Mouse (Mus musculus): ENCODE data around the gene Xpnpep2. TPM values are rescaled to one million over a fixed set of nuclear protein-coding genes. Genes with fewer than 3 reads are reported as not detected.

Gene Xpnpep2
- polyA plus RNA-seq, 1 experiment from 2014 or later = 0.75 TPM

- H3K9me3 ChIP-seq (ENCODE audit: control insufficient read depth, low read length) = no peaks in the 10 kb centered on the region
- no peaks in the 10 kb centered on the region for H3K36me3 ChIP-seq (ENCODE audit: control insufficient read depth, insufficient read depth)
- no peak overlapping the region for H3K27ac ChIP-seq (ENCODE audit: low read length)
- no peak overlapping the region for H3K4me3 ChIP-seq (replicated peaks; ENCODE audit: low read length)
- H3K4me2 ChIP-seq (ENCODE audit: low read length) = no peak overlapping the region
- no peaks in the 10 kb centered on the region for H3K27me3 ChIP-seq (replicated peaks; ENCODE audit: control insufficient read depth, insufficient read depth, low read length)
- WGBS = 60% methylated on average over 10 of the region's 10 CpGs
- ATAC-seq = peak; percentile 45; the same call in 1 of the 2 replicates
- no peaks in the 10 kb centered on the region for H3K4me1 ChIP-seq (replicated peaks; ENCODE audit: control insufficient read depth, insufficient read depth, low read length)
- no peak overlapping the region for H3K9ac ChIP-seq (replicated peaks; ENCODE audit: low read depth, low read length)
Observed at GRCm38 (mm10) chrX:48092129-48092528, 16.4 kb upstream of the Xpnpep2 start.

GRCm38 (mm10) chrX:48093555-48093954 lies 15.0 kb upstream of the Xpnpep2 start:
- Histone ChIP-seq H3K9me3 (ENCODE audit: control insufficient read depth, low read length) (no peaks in the 10 kb centered on the region), H3K27me3 (replicated peaks; ENCODE audit: control insufficient read depth, insufficient read depth, low read length) (no peaks in the 10 kb centered on the region), H3K4me3 (replicated peaks; ENCODE audit: low read length) (no peak overlapping the region), H3K4me2 (ENCODE audit: low read length) (no peak overlapping the region), H3K27ac (ENCODE audit: low read length) (no peak overlapping the region), H3K4me1 (replicated peaks; ENCODE audit: control insufficient read depth, insufficient read depth, low read length) (no peaks in the 10 kb centered on the region), H3K9ac (replicated peaks; ENCODE audit: low read depth, low read length) (no peak overlapping the region), H3K36me3 (ENCODE audit: control insufficient read depth, insufficient read depth) (no peaks in the 10 kb centered on the region)
- ATAC-seq = no peak
- WGBS = 42% methylated on average over 3 of the region's 3 CpGs

- Histone ChIP-seq H3K4me3 (replicated peaks; ENCODE audit: low read length) (no peak overlapping the region), H3K9ac (replicated peaks; ENCODE audit: low read depth, low read length) (no peak overlapping the region), H3K4me2 (ENCODE audit: low read length) (no peak overlapping the region), H3K27ac (ENCODE audit: low read length) (no peak overlapping the region), H3K27me3 (replicated peaks; ENCODE audit: control insufficient read depth, insufficient read depth, low read length) (no peaks in the 10 kb centered on the region), H3K9me3 (ENCODE audit: control insufficient read depth, low read length) (no peaks in the 10 kb centered on the region), H3K36me3 (ENCODE audit: control insufficient read depth, insufficient read depth) (no peaks in the 10 kb centered on the region), H3K4me1 (replicated peaks; ENCODE audit: control insufficient read depth, insufficient read depth, low read length) (no peaks in the 10 kb centered on the region)
- 70% methylated on average over 4 of the region's 4 CpGs for WGBS
- no peak for ATAC-seq
Observed at GRCm38 (mm10) chrX:48094658-48095057, 13.9 kb upstream of the Xpnpep2 start.

- 74% methylated on average over 8 of the region's 8 CpGs for WGBS
- no peak overlapping the region for H3K27ac ChIP-seq (ENCODE audit: low read length)
Observed at GRCm38 (mm10) chrX:48096580-48096979, 11.9 kb upstream of the Xpnpep2 start.

GRCm38 (mm10) chrX:48098470-48099129 lies 9.9 kb upstream of the Xpnpep2 start:
- no peaks in the 10 kb centered on the region for H3K9me3 ChIP-seq (ENCODE audit: control insufficient read depth, low read length)
- no peak overlapping the region for H3K27ac ChIP-seq (ENCODE audit: low read length)
- no peak overlapping the region for H3K4me3 ChIP-seq (replicated peaks; ENCODE audit: low read length)
- no peaks in the 10 kb centered on the region for H3K36me3 ChIP-seq (ENCODE audit: control insufficient read depth, insufficient read depth)
- no peak for ATAC-seq
- 74% methylated on average over 9 of the region's 9 CpGs for WGBS
- no peak overlapping the region for H3K4me2 ChIP-seq (ENCODE audit: low read length)
- H3K9ac ChIP-seq (replicated peaks; ENCODE audit: low read depth, low read length) = no peak overlapping the region
- H3K4me1 ChIP-seq (replicated peaks; ENCODE audit: control insufficient read depth, insufficient read depth, low read length) = no peaks in the 10 kb centered on the region
- H3K27me3 ChIP-seq (replicated peaks; ENCODE audit: control insufficient read depth, insufficient read depth, low read length) = no peaks in the 10 kb centered on the region

More at GRCm38 (mm10) chrX:48096580-48096979, 11.9 kb upstream of the Xpnpep2 start:
- Histone ChIP-seq H3K36me3 (ENCODE audit: control insufficient read depth, insufficient read depth) (no peaks in the 10 kb centered on the region), H3K9ac (replicated peaks; ENCODE audit: low read depth, low read length) (no peak overlapping the region), H3K4me3 (replicated peaks; ENCODE audit: low read length) (no peak overlapping the region), H3K4me2 (ENCODE audit: low read length) (no peak overlapping the region), H3K4me1 (replicated peaks; ENCODE audit: control insufficient read depth, insufficient read depth, low read length) (no peaks in the 10 kb centered on the region), H3K9me3 (ENCODE audit: control insufficient read depth, low read length) (no peaks in the 10 kb centered on the region), H3K27me3 (replicated peaks; ENCODE audit: control insufficient read depth, insufficient read depth, low read length) (no peaks in the 10 kb centered on the region)
- ATAC-seq = no peak

- H3K27me3 ChIP-seq (replicated peaks; ENCODE audit: control insufficient read depth, insufficient read depth, low read length) = no peaks in the 10 kb centered on the region
- no peak overlapping the region for H3K4me2 ChIP-seq (ENCODE audit: low read length)
- no peaks in the 10 kb centered on the region for H3K9me3 ChIP-seq (ENCODE audit: control insufficient read depth, low read length)
- no peaks in the 10 kb centered on the region for H3K36me3 ChIP-seq (ENCODE audit: control insufficient read depth, insufficient read depth)
- ATAC-seq = no peak
- no peak overlapping the region for H3K9ac ChIP-seq (replicated peaks; ENCODE audit: low read depth, low read length)
- H3K4me1 ChIP-seq (replicated peaks; ENCODE audit: control insufficient read depth, insufficient read depth, low read length) = no peaks in the 10 kb centered on the region
- no peak overlapping the region for H3K4me3 ChIP-seq (replicated peaks; ENCODE audit: low read length)
- WGBS = 7% methylated on average over 1 of the region's 1 CpGs
- H3K27ac ChIP-seq (ENCODE audit: low read length) = no peak overlapping the region
Observed at GRCm38 (mm10) chrX:48099871-48100270, 8.7 kb upstream of the Xpnpep2 start.

GRCm38 (mm10) chrX:48103256-48103655 lies 5.3 kb upstream of the Xpnpep2 start:
- ATAC-seq = no peak
- H3K9me3 ChIP-seq (ENCODE audit: control insufficient read depth, low read length) = no peaks in the 10 kb centered on the region
- H3K36me3 ChIP-seq (ENCODE audit: control insufficient read depth, insufficient read depth) = no peaks in the 10 kb centered on the region
- WGBS = 76% methylated on average over 3 of the region's 3 CpGs
- no peak overlapping the region for H3K27ac ChIP-seq (ENCODE audit: low read length)
- H3K4me3 ChIP-seq (replicated peaks; ENCODE audit: low read length) = no peak overlapping the region
- no peaks in the 10 kb centered on the region for H3K4me1 ChIP-seq (replicated peaks; ENCODE audit: control insufficient read depth, insufficient read depth, low read length)
- H3K9ac ChIP-seq (replicated peaks; ENCODE audit: low read depth, low read length) = no peak overlapping the region
- no peak overlapping the region for H3K4me2 ChIP-seq (ENCODE audit: low read length)
- no peaks in the 10 kb centered on the region for H3K27me3 ChIP-seq (replicated peaks; ENCODE audit: control insufficient read depth, insufficient read depth, low read length)

GRCm38 (mm10) chrX:48104736-48105441 lies 3.6 kb upstream of the Xpnpep2 start:
- Histone ChIP-seq H3K9me3 (ENCODE audit: control insufficient read depth, low read length) (no peaks in the 10 kb centered on the region), H3K27ac (ENCODE audit: low read length) (no peak overlapping the region), H3K4me1 (replicated peaks; ENCODE audit: control insufficient read depth, insufficient read depth, low read length) (no peaks in the 10 kb centered on the region), H3K4me3 (replicated peaks; ENCODE audit: low read length) (no peak overlapping the region), H3K27me3 (replicated peaks; ENCODE audit: control insufficient read depth, insufficient read depth, low read length) (no peaks in the 10 kb centered on the region), H3K36me3 (ENCODE audit: control insufficient read depth, insufficient read depth) (no peaks in the 10 kb centered on the region), H3K4me2 (ENCODE audit: low read length) (no peak overlapping the region), H3K9ac (replicated peaks; ENCODE audit: low read depth, low read length) (no peak overlapping the region)
- ATAC-seq = no peak
- WGBS = 64% methylated on average over 7 of the region's 7 CpGs

GRCm38 (mm10) chrX:48106226-48106625 lies 2.3 kb upstream of the Xpnpep2 start:
- no peak for ATAC-seq
- Histone ChIP-seq H3K4me3 (replicated peaks; ENCODE audit: low read length) (no peak overlapping the region), H3K36me3 (ENCODE audit: control insufficient read depth, insufficient read depth) (no peaks in the 10 kb centered on the region), H3K27me3 (replicated peaks; ENCODE audit: control insufficient read depth, insufficient read depth, low read length) (no peaks in the 10 kb centered on the region), H3K9me3 (ENCODE audit: control insufficient read depth, low read length) (no peaks in the 10 kb centered on the region), H3K9ac (replicated peaks; ENCODE audit: low read depth, low read length) (no peak overlapping the region), H3K4me2 (ENCODE audit: low read length) (no peak overlapping the region), H3K27ac (ENCODE audit: low read length) (no peak overlapping the region), H3K4me1 (replicated peaks; ENCODE audit: control insufficient read depth, insufficient read depth, low read length) (no peaks in the 10 kb centered on the region)
- 85% methylated on average over 3 of the region's 3 CpGs for WGBS

Measured in forebrain, embryonic 16.5 days (tissue).